Mouse (Mus musculus) limb, embryonic 14.5 days (tissue): ENCODE results near the gene Baat. TPM values are rescaled to one million over a fixed set of nuclear protein-coding genes. Genes with fewer than 3 reads are reported as not detected.

Experiments
- ATAC-seq: fragments of 200-750 bp; cut with Nextera tagmentation; 2 replicates; pipeline ENCODE4 v1.8.0; 2017; ENCODE audit warnings: low read depth, moderate number of reproducible peaks, moderate TSS enrichment; ENCODE audit not compliant: low FRiP score
- DNase-seq: peaks from one replicate; pipeline ENCODE4 v3.0.0-alpha.2; 2015; ENCODE audit warnings: low spot score
- H3K27ac ChIP-seq: fragments of 300-500 bp; sonication (generic); replicated peaks from 2 replicates; pipeline ENCODE4 v1.5.1; 2014; ENCODE audit warnings: low read depth, mild to moderate bottlenecking, low read length, moderate library complexity, mixed read lengths
- H3K27me3 ChIP-seq: fragments of 300-500 bp; sonication (generic); 2 replicates; pipeline ENCODE4 v1.6.1; 2014; ENCODE audit warnings: low read length, mixed read lengths; ENCODE audit not compliant: control insufficient read depth, insufficient read depth
- H3K36me3 ChIP-seq: fragments of 300-500 bp; sonication (generic); 2 replicates; pipeline ENCODE4 v1.6.1; 2014; ENCODE audit warnings: mild to moderate bottlenecking, low read length, moderate library complexity, mixed read lengths; ENCODE audit not compliant: control insufficient read depth, insufficient read depth
- H3K4me1 ChIP-seq: fragments of 300-500 bp; sonication (generic); 2 replicates; pipeline ENCODE4 v1.6.1; 2014; ENCODE audit warnings: antibody characterized with exemption, low read length, mixed read lengths; ENCODE audit not compliant: control insufficient read depth, insufficient read depth
- H3K4me2 ChIP-seq: fragments of 300-500 bp; sonication (generic); replicated peaks from 2 replicates; pipeline ENCODE4 v1.6.1; 2014; ENCODE audit warnings: low read depth, mild to moderate bottlenecking, low read length, moderate library complexity; ENCODE audit not compliant: severe bottlenecking
- H3K4me3 ChIP-seq: fragments of 300-500 bp; sonication (generic); replicated peaks from 2 replicates; pipeline ENCODE4 v1.5.1; 2014; ENCODE audit warnings: low read length
- H3K9ac ChIP-seq: fragments of 300-500 bp; sonication (generic); 2 replicates; pipeline ENCODE4 v1.6.1; 2014; ENCODE audit warnings: mild to moderate bottlenecking, low read depth, low read length, moderate library complexity; ENCODE audit not compliant: severe bottlenecking
- H3K9me3 ChIP-seq: fragments of 300-500 bp; sonication (generic); 2 replicates; pipeline ENCODE4 v1.6.1; 2016; ENCODE audit warnings: low read length; ENCODE audit not compliant: control insufficient read depth
- POLR2A ChIP-seq: fragments of 200-500 bp; IDR thresholded peaks from 2 replicates; pipeline ENCODE4 v1.8.0; 2012; ENCODE audit warnings: inconsistent platforms, mild to moderate bottlenecking, moderate library complexity, borderline replicate concordance; ENCODE audit not compliant: insufficient read depth, insufficient read length; ENCODE audit errors: extremely low read depth
- WGBS: fragments of 180-500 bp; shearing (Covaris S2); extraction: QIAGEN DNeasy Blood & Tissue Kit; methylation state at CpG from one replicate; pipeline ENCODE4 v1.1.7; 2014; 5-methylcytosine and 5-hydroxymethylcytosine counted together
- polyA plus RNA-seq, 2 experiments: library from polyadenylated mRNA; depleted of rRNA in 1 of 2; stranded (reverse) in 1 of 2; unstranded in 1 of 2; fragments of >200 nt; fragmentation: Nextera tagmentation in 1 of 2; extraction: Ambion mirVana in 1 of 2; gene quantifications; 2 replicates each; pipeline versions ENCODE4 v1.2.1 to v1.2.3; 2012 to 2014

Baat gene
- polyA plus RNA-seq, 2 experiments: 0.10 to 0.20 TPM

GRCm38 (mm10) chr4:49522576-49522975 lies 16.2 kb upstream of the Baat start:
- no peak for DNase-seq
- H3K36me3 ChIP-seq: peaks cover 12% of the 10 kb centered on the region
- peaks cover 13% of the 10 kb centered on the region for H3K4me1 ChIP-seq
- TF ChIP-seq POLR2A: no peak
- 80% methylated on average over 9 of the region's 9 CpGs for WGBS
- H3K4me3 ChIP-seq: peak overlapping the region; percentile 66; the same call in 1 of the 2 replicates
- no peaks in the 10 kb centered on the region for H3K27me3 ChIP-seq
- peak overlapping the region; percentile 65; the same call in 1 of the 2 replicates for H3K4me2 ChIP-seq
- no peak overlapping the region for H3K27ac ChIP-seq
- H3K9me3 ChIP-seq: no peaks in the 10 kb centered on the region
- no peak for ATAC-seq
- no peak overlapping the region for H3K9ac ChIP-seq

- DNase-seq: peak; percentile 16
- no peak for TF ChIP-seq POLR2A
- peak overlapping the region; percentile 61; the same call in 1 of the 2 replicates for H3K27ac ChIP-seq
- H3K4me3 ChIP-seq: peak overlapping the region; percentile 66
- no peaks in the 10 kb centered on the region for H3K9me3 ChIP-seq
- no peaks in the 10 kb centered on the region for H3K27me3 ChIP-seq
- H3K4me1 ChIP-seq: peaks cover 13% of the 10 kb centered on the region
- WGBS: under 1% methylated on average over 17 of the region's 17 CpGs
- H3K9ac ChIP-seq: peak overlapping the region; percentile 73
- peak overlapping the region; percentile 65 for H3K4me2 ChIP-seq
- ATAC-seq: peak; percentile 38; the same call in 1 of the 2 replicates
- peaks cover 10% of the 10 kb centered on the region; the same call in 1 of the 2 replicates for H3K36me3 ChIP-seq
Measured at GRCm38 (mm10) chr4:49521346-49521745, 15.0 kb upstream of the Baat start.

DNA sequence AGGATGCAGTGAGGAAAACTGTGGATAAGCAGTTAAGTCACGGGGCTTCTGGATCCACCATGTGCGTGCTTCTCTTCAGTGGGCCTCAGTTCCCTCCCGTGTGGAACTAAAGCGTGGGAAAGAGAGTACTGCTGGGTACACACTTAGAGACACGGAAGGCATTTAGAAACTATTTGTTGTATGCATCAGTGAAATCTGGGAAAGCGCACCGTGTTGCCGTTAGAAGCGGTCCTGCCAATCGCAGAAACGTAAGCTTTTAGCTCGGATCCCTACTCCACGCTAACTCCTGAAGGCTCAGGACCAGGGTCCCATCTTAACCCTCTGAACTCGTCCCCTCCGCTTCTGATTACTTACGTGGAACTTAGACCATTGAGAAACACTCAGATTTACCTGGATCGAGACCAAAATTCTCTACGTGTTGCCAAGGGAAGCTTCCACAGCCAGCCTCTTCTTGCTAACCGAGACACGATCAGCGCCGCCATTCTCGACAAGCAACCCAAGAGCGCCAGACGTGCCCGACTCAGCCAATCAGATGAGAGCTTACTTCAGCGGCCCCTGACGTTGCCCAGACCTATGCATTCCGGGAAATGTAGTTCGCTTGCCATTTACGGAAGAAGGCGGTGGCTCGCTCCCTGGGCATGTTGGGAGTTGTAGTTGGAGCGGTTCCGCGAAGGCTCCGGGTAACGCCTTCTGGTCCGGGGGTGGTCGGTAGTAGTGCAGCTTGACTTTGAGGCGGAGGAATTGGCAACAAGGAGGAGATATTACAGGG lies 14.4 kb upstream of the Baat start, which contains the start of the genes Mrpl50 and Zfp189:
Gene Mrpl50, minus strand, starts transcription at position 522 of the 769 bp plus-strand sequence.
Gene Zfp189, plus strand, starts transcription at position 605 of the 769 bp plus-strand sequence.
- WGBS: under 1% methylated on average over 41 of the region's 41 CpGs
- Histone ChIP-seq H3K4me3 (peak within 1 kb of the TSS; percentile 66), H3K9ac (peak within 1 kb of the TSS; percentile 73), H3K36me3 (peaks cover 10% of the 10 kb centered on the region; the same call in 1 of the 2 replicates), H3K4me1 (peaks cover 13% of the 10 kb centered on the region), H3K27me3 (no peaks in the 10 kb centered on the region), H3K4me2 (peak within 1 kb of the TSS; percentile 65), H3K27ac (peak within 1 kb of the TSS; percentile 61), H3K9me3 (no peaks in the 10 kb centered on the region)
- ATAC-seq (peak; percentile 99), DNase-seq (peak; percentile 97)
- peak; percentile 86; the same call in 1 of the 2 replicates for TF ChIP-seq POLR2A

GRCm38 (mm10) chr4:49519476-49519875 lies 13.1 kb upstream of the Baat start:
- H3K9ac ChIP-seq: no peak overlapping the region

GRCm38 (mm10) chr4:49514441-49514840 lies 8.1 kb upstream of the Baat start:
- ATAC-seq: no peak
- no peak for TF ChIP-seq POLR2A

More at GRCm38 (mm10) chr4:49519476-49519875, 13.1 kb upstream of the Baat start:
- peak overlapping the region; percentile 28 for H3K4me2 ChIP-seq
- no peak for DNase-seq
- peaks cover 2% of the 10 kb centered on the region for H3K36me3 ChIP-seq
- no peak for ATAC-seq
- no peak overlapping the region for H3K27ac ChIP-seq
- no peaks in the 10 kb centered on the region for H3K27me3 ChIP-seq
- TF ChIP-seq POLR2A: no peak
- H3K4me1 ChIP-seq: peaks cover 13% of the 10 kb centered on the region
- 63% methylated on average over 5 of the region's 5 CpGs for WGBS
- H3K9me3 ChIP-seq: no peaks in the 10 kb centered on the region
- H3K4me3 ChIP-seq: peak overlapping the region; percentile 11

More at GRCm38 (mm10) chr4:49514441-49514840, 8.1 kb upstream of the Baat start:
- Histone ChIP-seq H3K9ac (no peak overlapping the region), H3K4me2 (no peak overlapping the region), H3K27ac (no peak overlapping the region), H3K4me3 (no peak overlapping the region), H3K36me3 (peaks cover 26% of the 10 kb centered on the region), H3K4me1 (peaks cover 2% of the 10 kb centered on the region), H3K27me3 (no peaks in the 10 kb centered on the region), H3K9me3 (no peaks in the 10 kb centered on the region)
- 97% methylated on average over 6 of the region's 6 CpGs for WGBS
- DNase-seq: no peak
